ENCODE assay signal across 11 mouse cellular contexts in the genomic region with DNA sequence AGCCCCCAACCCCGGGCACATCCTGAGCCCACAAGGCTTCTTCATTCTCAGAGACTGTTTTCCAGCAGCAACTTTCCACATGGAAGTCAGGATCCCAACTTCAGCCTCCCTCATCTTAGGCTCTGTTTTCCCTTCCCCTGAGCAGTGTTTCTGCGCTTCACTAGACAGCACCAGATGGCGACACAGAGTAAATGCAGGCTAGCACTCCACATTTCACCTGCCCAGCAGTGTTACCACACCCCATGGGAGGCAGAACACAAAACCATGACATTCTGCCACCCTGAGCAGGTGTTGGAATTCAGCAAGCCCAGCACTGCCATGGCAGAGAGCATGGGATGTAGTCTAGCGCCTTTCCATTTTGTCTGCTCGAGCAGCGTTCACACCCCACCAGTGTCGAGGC. TPM values are rescaled to one million over a fixed set of nuclear protein-coding genes. Genes with fewer than 3 reads are reported as not detected.
DNase-seq lines count a peak whose midpoint lies in the region; ATAC-seq and TF ChIP-seq lines count a peak whose summit lies in the region.
"Had no signal": no experiment of that assay in that cellular context is flagged by ENCODE, and none has a peak within 500 bp of the region (broad histone marks: within the 10 kb centered on the region; RNA-seq: fewer than 3 reads in every experiment).

No protein-coding gene starts in this region.

- TF ChIP-seq CTCF in left cerebral cortex, adult 2 months (IDR thresholded peaks at IDR 0.05), result peak; percentile 40
- TF ChIP-seq CTCF in liver, embryonic 14.5 days (IDR thresholded peaks at IDR 0.05; ENCODE audit: low read depth), result peak; percentile 66

- no peaks in the 10 kb centered on the region for H3K9me3 ChIP-seq in liver, embryonic 14.5 days (ENCODE audit: control insufficient read depth, low read length)
- H3K9me3 ChIP-seq: liver, embryonic 13.5 days had no signal

- H3K9ac ChIP-seq in liver, embryonic 14.5 days (replicated peaks), result no peak overlapping the region
- H3K9ac ChIP-seq: liver, embryonic 13.5 days had no signal

- no peak overlapping the region for H3K27ac ChIP-seq in left cerebral cortex, adult 2 months
- no peak overlapping the region for H3K27ac ChIP-seq in liver, embryonic 14.5 days
- H3K27ac ChIP-seq: liver, embryonic 13.5 days had no signal

- H3K4me3 ChIP-seq in left cerebral cortex, adult 2 months, result no peak overlapping the region
- H3K4me3 ChIP-seq in liver, embryonic 14.5 days (ENCODE audit: insufficient read depth in 1 of 2, low read depth in 2 of 2, low read length in 2 of 2), result no peak overlapping the region
- H3K4me3 ChIP-seq: liver, embryonic 13.5 days had no signal

- DNase-seq in cerebellum, postnatal 10 days, result peak; percentile 32 to 39
- DNase-seq in cerebellum, adult 11 months, result no peak
- DNase-seq in left cerebral cortex, adult 2 months (ENCODE audit: extremely low spot score in 1 of 2, low spot score in 2 of 2), result no peak
- DNase-seq in left cerebral cortex, adult 8-10 months (ENCODE audit: low spot score in 2 of 2), result no peak
- peak; percentile 44 for DNase-seq in R1 (ENCODE audit: low read depth, low spot score)
- DNase-seq in liver, embryonic 14.5 days (ENCODE audit: low read depth in 3 of 3, low spot score in 3 of 3), result no peak
- no peak for DNase-seq in gastrocnemius, postnatal 25 days
- DNase-seq: gastrocnemius, postnatal 14 days; liver, embryonic 13.5 days had no signal

- ATAC-seq in liver, embryonic 14.5 days (ENCODE audit: insufficient read depth), result peak; percentile 26; the same call in 1 of the 2 replicates
- ATAC-seq in megakaryocyte, adult 5-6 weeks (ENCODE audit: poor library complexity, severe bottlenecking), result no peak
- ATAC-seq: Patski had no signal

- no peak overlapping the region for H3K4me2 ChIP-seq in liver, embryonic 14.5 days (ENCODE audit: low read depth)
- H3K4me2 ChIP-seq: liver, embryonic 13.5 days had no signal

- WGBS in liver, embryonic 14.5 days (ENCODE audit: insufficient replicate concordance), result 74% methylated on average over 7 of the region's 7 CpGs

- H3K27me3 ChIP-seq in liver, embryonic 14.5 days (ENCODE audit: control insufficient read depth, insufficient read depth, low read length), result no peaks in the 10 kb centered on the region
- H3K27me3 ChIP-seq: liver, embryonic 13.5 days; Patski had no signal

- H3K4me1 ChIP-seq in liver, embryonic 14.5 days (replicated peaks; ENCODE audit: control insufficient read depth in 2 of 2, insufficient read depth in 2 of 2, low read length in 1 of 2), result no peaks in the 10 kb centered on the region
- H3K4me1 ChIP-seq: liver, embryonic 13.5 days had no signal

- no peak for TF ChIP-seq EP300 in liver, embryonic 14.5 days (IDR thresholded peaks at IDR 0.05; ENCODE audit: low read depth)

- H3K36me3 ChIP-seq in liver, embryonic 14.5 days (replicated peaks; ENCODE audit: control insufficient read depth, insufficient read depth, low read depth), result peaks cover 23% of the 10 kb centered on the region

- intact Hi-C loops in left cerebral cortex, adult 2 months (cut with DNase I), result no loop called here

RNA-seq across cellular contexts. Expression of gene Tomm7, which starts 14.7 kb away (rescaled TPM):
- 10 to 100 TPM; 81.1 to 82.1 TPM for total RNA-seq in left cerebral cortex, adult 2 months (2021)
- total RNA-seq in left cerebral cortex, adult 8-10 months (2022), result 10 to 100 TPM; 69.2 to 86.5 (median 78.1) TPM
- 29.0 and 58.7 TPM in 2 replicates for polyA plus RNA-seq in liver, embryonic 14.5 days (2012; rRNA removed)
- polyA plus RNA-seq in liver, embryonic 14.5 days (2014; fragmentation: Nextera tagmentation; extraction: Ambion mirVana), result 82.8 and 85.6 TPM in 2 replicates
- total RNA-seq in megakaryocyte, adult 5-6 weeks (2015), result 64.6 and 69.8 TPM in 2 replicates
- 165 and 188 TPM in 2 replicates for total RNA-seq in megakaryocyte, adult 5-6 weeks (2017)
- 10 to 100 TPM; 54.4 to 58.1 TPM for total RNA-seq in gastrocnemius, postnatal 25 days (2021)

Comparison
In these comparisons a context has a peak if more than half of its experiments do, and no peak if none do; other contexts are left out.
1. DNase-seq: peak in cerebellum, postnatal 10 days (2 of 2) and R1 (single experiment); none in cerebellum, adult 11 months (single experiment), left cerebral cortex, adult 2 months (0 of 2), left cerebral cortex, adult 8-10 months (0 of 2), liver, embryonic 14.5 days (0 of 3) and gastrocnemius, postnatal 25 days (single experiment).